Mouse (Mus musculus): Measurements from ENCODE around the gene Stmn1. TPM values are rescaled to one million over a fixed set of nuclear protein-coding genes. Genes with fewer than 3 reads are reported as not detected.
"Not testable (repeated sequence)": the region's sequence is repeated elsewhere in the genome, so short reads cannot be mapped to it uniquely, and the experiment has no call there.

The Stmn1 gene
- polyA plus RNA-seq, 1 experiment from 2014 or later: 1,154 TPM

DNA sequence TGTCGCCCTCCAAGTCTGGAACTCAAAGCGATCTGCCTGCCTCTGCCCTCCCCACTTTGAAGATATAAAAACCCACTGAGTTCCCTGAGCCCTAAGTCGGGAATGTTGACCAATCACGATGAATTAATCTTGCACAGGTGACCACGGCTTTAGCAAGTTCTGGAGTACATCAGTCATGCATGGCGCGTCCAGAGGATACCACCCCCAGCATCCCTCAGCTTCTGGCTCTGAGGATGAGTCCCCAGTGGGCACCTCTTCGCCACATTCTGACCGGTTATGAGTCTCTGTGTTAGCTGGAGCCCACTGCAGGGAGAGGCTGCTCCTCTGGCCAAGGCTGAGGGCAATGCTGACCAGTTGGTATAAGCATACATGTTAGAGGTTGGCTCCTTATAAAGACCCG lies 16.1 kb downstream of the Stmn1 start:
- no peak for ATAC-seq (ENCODE audit: low read depth)
- no peak for DNase-seq (ENCODE audit: low spot score)
- no peaks in the 10 kb centered on the region for H3K36me3 ChIP-seq (ENCODE audit: control insufficient read depth, insufficient read depth, low read length)
- no peaks in the 10 kb centered on the region for H3K9me3 ChIP-seq (ENCODE audit: control insufficient read depth, low read length)
- no peak overlapping the region for H3K27ac ChIP-seq (replicated peaks; ENCODE audit: low read depth, low read length)
- WGBS: 74% methylated on average over 10 of the region's 10 CpGs
- H3K4me3 ChIP-seq (ENCODE audit: low read depth, low read length): no peak overlapping the region
- H3K4me2 ChIP-seq (ENCODE audit: low read depth, low read length): no peak overlapping the region
- no peaks in the 10 kb centered on the region for H3K4me1 ChIP-seq (ENCODE audit: control insufficient read depth, insufficient read depth, low read length)
- 0 out of 2 replicates have a peak, but pooled peaks cover 8% of the 10 kb centered on the region for H3K27me3 ChIP-seq (replicated peaks; ENCODE audit: control insufficient read depth, insufficient read depth, low read length)
- no peak overlapping the region for H3K9ac ChIP-seq (ENCODE audit: low read depth, low read length)

- Histone ChIP-seq H3K4me2 (ENCODE audit: low read depth, low read length) (no peak overlapping the region), H3K36me3 (ENCODE audit: control insufficient read depth, insufficient read depth, low read length) (no peaks in the 10 kb centered on the region), H3K27me3 (replicated peaks; ENCODE audit: control insufficient read depth, insufficient read depth, low read length) (0 out of 2 replicates have a peak, but pooled peaks cover 8% of the 10 kb centered on the region), H3K27ac (replicated peaks; ENCODE audit: low read depth, low read length) (no peak overlapping the region), H3K9ac (ENCODE audit: low read depth, low read length) (no peak overlapping the region), H3K4me3 (ENCODE audit: low read depth, low read length) (no peak overlapping the region), H3K4me1 (ENCODE audit: control insufficient read depth, insufficient read depth, low read length) (no peaks in the 10 kb centered on the region), H3K9me3 (ENCODE audit: control insufficient read depth, low read length) (no peaks in the 10 kb centered on the region)
- DNase-seq (ENCODE audit: low spot score) (no peak), ATAC-seq (ENCODE audit: low read depth) (no peak)
- 85% methylated on average over 5 of the region's 5 CpGs for WGBS
These were observed 17.2 kb downstream of the Stmn1 start for GRCm38 (mm10) chr4:134485151-134485900.

- no peak overlapping the region for H3K9ac ChIP-seq (ENCODE audit: low read depth, low read length)
- H3K36me3 ChIP-seq (ENCODE audit: control insufficient read depth, insufficient read depth, low read length): no peaks in the 10 kb centered on the region
These were observed 20.1 kb downstream of the Stmn1 start for GRCm38 (mm10) chr4:134488211-134488610.

DNA sequence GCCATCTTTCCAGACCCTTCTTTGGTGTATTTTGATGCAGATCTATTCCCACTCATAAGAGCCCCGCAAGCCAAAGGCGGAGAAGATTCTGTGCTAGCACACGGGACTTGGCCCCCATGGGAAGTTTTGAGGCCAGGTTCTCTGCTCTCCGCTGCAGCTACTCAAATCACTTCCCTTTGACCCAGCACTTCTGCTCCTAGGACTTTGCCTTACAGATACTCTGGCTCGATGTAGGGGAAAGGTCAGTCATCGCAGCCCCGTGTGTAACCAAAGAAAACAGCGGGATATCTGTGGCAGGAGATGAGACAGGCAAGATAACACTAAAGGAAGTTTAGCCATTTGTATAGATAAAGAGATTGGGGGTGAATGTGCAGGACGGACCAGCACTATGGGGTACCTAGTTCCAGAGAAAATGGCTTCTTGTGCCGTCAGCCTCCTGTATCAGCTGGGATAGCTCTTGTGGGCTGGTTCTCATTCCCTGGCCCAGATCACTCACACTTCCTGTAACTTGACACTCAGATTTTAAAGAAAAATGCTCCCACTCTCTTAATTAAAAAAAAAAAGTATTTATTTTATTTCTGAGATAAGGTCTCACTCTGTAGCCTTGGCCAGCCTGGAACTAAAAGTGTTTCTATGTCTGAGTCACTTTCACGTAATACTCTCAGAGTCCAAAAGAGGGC lies 22.0 kb downstream of the Stmn1 start:
- H3K4me3 ChIP-seq (ENCODE audit: low read depth, low read length): no peak overlapping the region
- H3K9ac ChIP-seq (ENCODE audit: low read depth, low read length): no peak overlapping the region
- H3K27me3 ChIP-seq (replicated peaks; ENCODE audit: control insufficient read depth, insufficient read depth, low read length): no peaks in the 10 kb centered on the region
- no peak overlapping the region for H3K4me2 ChIP-seq (ENCODE audit: low read depth, low read length)
- H3K9me3 ChIP-seq (ENCODE audit: control insufficient read depth, low read length): no peaks in the 10 kb centered on the region
- no peak for ATAC-seq (ENCODE audit: low read depth)
- WGBS: 82% methylated on average over 11 of the region's 11 CpGs
- peaks cover 6% of the 10 kb centered on the region; the same call in 1 of the 2 replicates for H3K4me1 ChIP-seq (ENCODE audit: control insufficient read depth, insufficient read depth, low read length)
- H3K36me3 ChIP-seq (ENCODE audit: control insufficient read depth, insufficient read depth, low read length): no peaks in the 10 kb centered on the region
- no peak for DNase-seq (ENCODE audit: low spot score)
- no peak overlapping the region for H3K27ac ChIP-seq (replicated peaks; ENCODE audit: low read depth, low read length)

More at GRCm38 (mm10) chr4:134488211-134488610, 20.1 kb downstream of the Stmn1 start:
- H3K4me3 ChIP-seq (ENCODE audit: low read depth, low read length): no peak overlapping the region
- H3K4me1 ChIP-seq (ENCODE audit: control insufficient read depth, insufficient read depth, low read length): no peaks in the 10 kb centered on the region
- H3K4me2 ChIP-seq (ENCODE audit: low read depth, low read length): no peak overlapping the region
- 83% methylated on average over 5 of the region's 5 CpGs for WGBS
- H3K9me3 ChIP-seq (ENCODE audit: control insufficient read depth, low read length): no peaks in the 10 kb centered on the region
- ATAC-seq (ENCODE audit: low read depth) (no peak), DNase-seq (ENCODE audit: low spot score) (no peak)
- 0 out of 2 replicates have a peak, but pooled peaks cover 4% of the 10 kb centered on the region for H3K27me3 ChIP-seq (replicated peaks; ENCODE audit: control insufficient read depth, insufficient read depth, low read length)
- H3K27ac ChIP-seq (replicated peaks; ENCODE audit: low read depth, low read length): no peak overlapping the region

DNA sequence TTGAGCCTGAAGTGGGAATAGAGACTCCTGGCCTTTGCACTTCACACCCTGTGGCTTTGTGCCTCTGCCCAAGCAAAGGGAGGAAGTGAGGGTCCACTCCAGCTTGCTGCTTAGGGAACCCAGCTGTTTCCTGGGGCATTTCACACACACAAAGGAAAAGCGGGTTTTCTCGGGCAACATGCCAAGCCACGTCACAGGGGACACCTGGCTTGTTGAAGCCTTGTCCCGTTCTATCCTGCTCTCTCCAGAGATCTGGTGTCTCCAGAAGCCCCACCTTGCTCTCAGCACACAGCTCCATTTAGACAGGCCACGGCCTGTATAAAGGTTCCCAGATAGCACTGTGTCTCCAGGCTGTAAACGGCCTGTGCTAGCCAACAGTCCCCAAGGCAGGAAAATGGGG lies 23.6 kb downstream of the Stmn1 start:
- ATAC-seq (ENCODE audit: low read depth) (peak; percentile 72; the same call in 1 of the 2 replicates), DNase-seq (ENCODE audit: low spot score) (peak; percentile 73)
- H3K4me1 ChIP-seq (ENCODE audit: control insufficient read depth, insufficient read depth, low read length): peaks cover 7% of the 10 kb centered on the region; the same call in 1 of the 2 replicates
- H3K4me2 ChIP-seq (ENCODE audit: low read depth, low read length): no peak overlapping the region
- H3K9ac ChIP-seq (ENCODE audit: low read depth, low read length): no peak overlapping the region
- 0 out of 2 replicates have a peak overlapping the region, but pooled peaks have one; percentile 15 for H3K27ac ChIP-seq (replicated peaks; ENCODE audit: low read depth, low read length)
- WGBS: 47% methylated on average over 6 of the region's 6 CpGs
- no peak overlapping the region for H3K4me3 ChIP-seq (ENCODE audit: low read depth, low read length)
- no peaks in the 10 kb centered on the region for H3K27me3 ChIP-seq (replicated peaks; ENCODE audit: control insufficient read depth, insufficient read depth, low read length)
- H3K36me3 ChIP-seq (ENCODE audit: control insufficient read depth, insufficient read depth, low read length): no peaks in the 10 kb centered on the region
- no peaks in the 10 kb centered on the region for H3K9me3 ChIP-seq (ENCODE audit: control insufficient read depth, low read length)

DNA sequence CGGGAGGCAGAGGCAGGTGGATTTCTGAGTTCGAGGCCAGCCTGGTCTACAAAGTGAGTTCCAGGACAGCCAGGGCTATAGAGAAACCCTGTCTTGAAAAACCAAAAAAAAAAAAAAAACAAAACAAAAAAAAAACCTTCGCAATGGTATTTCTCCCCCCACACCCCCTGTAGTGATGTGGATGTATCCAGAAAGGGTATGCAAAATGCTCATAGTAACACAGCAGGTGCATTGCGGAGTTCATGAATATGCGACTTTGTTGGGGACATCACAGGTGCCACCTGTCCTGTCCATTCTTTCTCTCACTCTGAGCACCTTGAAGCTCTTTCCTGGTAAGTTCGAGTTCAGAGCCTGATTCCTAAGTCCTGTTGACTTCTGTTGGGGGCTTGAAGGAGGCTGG lies 26.0 kb downstream of the Stmn1 start:
- H3K9me3 ChIP-seq (ENCODE audit: control insufficient read depth, low read length); ATAC-seq (ENCODE audit: low read depth); H3K27ac ChIP-seq (replicated peaks; ENCODE audit: low read depth, low read length); H3K27me3 ChIP-seq (replicated peaks; ENCODE audit: control insufficient read depth, insufficient read depth, low read length); H3K9ac ChIP-seq (ENCODE audit: low read depth, low read length); H3K4me2 ChIP-seq (ENCODE audit: low read depth, low read length); H3K4me3 ChIP-seq (ENCODE audit: low read depth, low read length); DNase-seq (ENCODE audit: low spot score); H3K36me3 ChIP-seq (ENCODE audit: control insufficient read depth, insufficient read depth, low read length): not testable (repeated sequence)
- WGBS: 94% methylated on average over 6 of the region's 6 CpGs
- peaks cover 15% of the 10 kb centered on the region for H3K4me1 ChIP-seq (ENCODE audit: control insufficient read depth, insufficient read depth, low read length)

DNA sequence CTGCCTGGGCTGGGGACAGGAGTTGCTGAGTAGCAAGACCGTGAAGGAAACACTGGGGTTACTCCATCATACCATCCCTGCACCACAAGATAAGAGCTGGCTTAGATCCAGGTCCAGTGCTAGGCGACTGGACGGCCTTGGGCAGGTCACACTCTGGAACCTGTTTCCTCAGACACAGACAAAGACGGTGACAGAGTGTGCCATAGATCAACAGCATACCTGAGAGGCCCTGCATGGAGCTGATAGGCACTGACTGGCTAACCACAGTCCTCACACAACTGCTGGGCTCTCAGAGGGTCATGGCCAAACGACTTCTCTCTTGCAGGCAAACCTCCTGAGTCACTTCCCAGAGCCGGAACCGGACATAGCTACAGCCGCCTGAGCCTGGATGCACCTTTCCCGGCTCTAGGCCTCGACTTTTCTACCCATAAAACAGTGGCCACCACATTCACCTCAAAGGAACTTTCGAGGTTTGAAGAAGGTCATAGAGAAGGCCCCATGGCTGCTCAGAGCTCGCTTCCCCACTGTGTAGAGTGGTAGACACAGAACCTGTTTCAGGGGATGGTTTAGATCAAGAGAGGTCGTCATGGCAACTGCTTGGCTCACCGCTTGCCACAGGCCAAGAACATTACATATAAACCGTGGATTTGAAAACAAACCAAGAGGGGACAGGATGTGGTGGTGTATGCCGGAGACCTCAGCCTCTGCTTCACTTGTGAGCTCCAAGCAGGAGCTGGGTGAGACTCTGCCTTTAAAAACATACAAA lies 26.8 kb downstream of the Stmn1 start:
- peak; percentile 70 for DNase-seq (ENCODE audit: low spot score)
- no peak for ATAC-seq (ENCODE audit: low read depth)
- WGBS: 62% methylated on average over 16 of the region's 16 CpGs

DNA sequence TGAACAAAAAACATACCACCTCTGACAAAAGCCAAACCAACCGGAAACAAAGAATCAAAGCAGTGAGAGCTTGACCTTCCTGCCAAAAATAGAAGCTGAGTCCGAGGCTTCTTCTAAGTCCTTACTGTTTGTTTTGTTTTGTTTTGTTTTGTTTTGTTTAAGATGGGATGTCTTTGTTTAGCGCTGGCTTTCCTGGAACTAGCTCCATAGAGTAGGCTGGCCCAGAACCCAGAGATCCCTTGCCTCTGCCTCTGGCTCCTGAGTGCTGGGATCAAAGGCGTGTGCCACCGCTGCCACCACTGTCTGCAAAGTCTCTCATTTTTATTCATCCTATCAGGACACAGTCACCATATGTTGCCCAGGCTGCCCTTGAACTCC lies 27.4 kb downstream of the Stmn1 start:
- DNase-seq (ENCODE audit: low spot score): no peak
- Histone ChIP-seq H3K9ac (ENCODE audit: low read depth, low read length) (no peak overlapping the region), H3K27ac (replicated peaks; ENCODE audit: low read depth, low read length) (no peak overlapping the region; the same call in 1 of the 2 replicates), H3K4me3 (ENCODE audit: low read depth, low read length) (no peak overlapping the region), H3K36me3 (ENCODE audit: control insufficient read depth, insufficient read depth, low read length) (no peaks in the 10 kb centered on the region), H3K27me3 (replicated peaks; ENCODE audit: control insufficient read depth, insufficient read depth, low read length) (no peaks in the 10 kb centered on the region), H3K4me2 (ENCODE audit: low read depth, low read length) (no peak overlapping the region), H3K9me3 (ENCODE audit: control insufficient read depth, low read length) (no peaks in the 10 kb centered on the region), H3K4me1 (ENCODE audit: control insufficient read depth, insufficient read depth, low read length) (peaks cover 15% of the 10 kb centered on the region)
- ATAC-seq (ENCODE audit: low read depth): no peak
- 60% methylated on average over 5 of the region's 5 CpGs for WGBS

More for the DNA sequence above, 26.8 kb downstream of the Stmn1 start:
- H3K4me3 ChIP-seq (ENCODE audit: low read depth, low read length): no peak overlapping the region
- no peak overlapping the region; the same call in 1 of the 2 replicates for H3K27ac ChIP-seq (replicated peaks; ENCODE audit: low read depth, low read length)
- no peaks in the 10 kb centered on the region for H3K36me3 ChIP-seq (ENCODE audit: control insufficient read depth, insufficient read depth, low read length)
- no peaks in the 10 kb centered on the region for H3K9me3 ChIP-seq (ENCODE audit: control insufficient read depth, low read length)
- no peaks in the 10 kb centered on the region for H3K27me3 ChIP-seq (replicated peaks; ENCODE audit: control insufficient read depth, insufficient read depth, low read length)
- H3K9ac ChIP-seq (ENCODE audit: low read depth, low read length): peak overlapping the region; percentile 34; the same call in 1 of the 2 replicates
- peaks cover 15% of the 10 kb centered on the region for H3K4me1 ChIP-seq (ENCODE audit: control insufficient read depth, insufficient read depth, low read length)
- H3K4me2 ChIP-seq (ENCODE audit: low read depth, low read length): no peak overlapping the region
